Mouse (Mus musculus) cerebellum, adult 11-12 months (tissue): ENCODE data around the gene Eif4a1.
A peak's percentile ranks its signal among the peaks of the same experiment; 100 is the strongest.

Experiments
- DNase-seq: peaks from one replicate; pipeline ENCODE4 v3.0.0; 2022

Gene Eif4a1

GRCm38 (mm10) chr11:69698574-69698973, 26.4 kb upstream of the Eif4a1 start:
- DNase-seq = no peak

GRCm38 (mm10) chr11:69697396-69697795, 25.2 kb upstream of the Eif4a1 start:
- DNase-seq = no peak

- peak; percentile 77 for DNase-seq
Measured at GRCm38 (mm10) chr11:69695361-69696181, 23.3 kb upstream of the Eif4a1 start, which contains the start of the genes Tnfsf12 and Tnfsfm13. TSS of gene Tnfsf12 (minus strand) at chr11:69695849. TSS of gene Tnfsfm13 (minus strand) at chr11:69696098.

- DNase-seq = no peak
Measured at GRCm38 (mm10) chr11:69695046-69695360, 22.8 kb upstream of the Eif4a1 start.

GRCm38 (mm10) chr11:69693421-69693965, 21.3 kb upstream of the Eif4a1 start:
- no peak for DNase-seq

- DNase-seq = no peak
Measured at GRCm38 (mm10) chr11:69692863-69693262, 20.6 kb upstream of the Eif4a1 start.

GRCm38 (mm10) chr11:69692196-69692811, 20.1 kb upstream of the Eif4a1 start:
- DNase-seq = no peak

- no peak for DNase-seq
Measured at GRCm38 (mm10) chr11:69689891-69690290, 17.7 kb upstream of the Eif4a1 start.

- DNase-seq = no peak
Measured at GRCm38 (mm10) chr11:69687061-69687460, 14.8 kb upstream of the Eif4a1 start.

GRCm38 (mm10) chr11:69686377-69686776, 14.2 kb upstream of the Eif4a1 start:
- peak; percentile 79 for DNase-seq

GRCm38 (mm10) chr11:69685526-69686148, 13.4 kb upstream of the Eif4a1 start, which contains the start of gene Tnfsf13:
TSS of gene Tnfsf13 (minus strand) at chr11:69685784.
- DNase-seq = peak; percentile 92

- peak; percentile 58 for DNase-seq
Measured at GRCm38 (mm10) chr11:69684936-69685335, 12.7 kb upstream of the Eif4a1 start.

- peak; percentile 59 for DNase-seq
Measured at GRCm38 (mm10) chr11:69684128-69684745, 12.0 kb upstream of the Eif4a1 start.

- no peak for DNase-seq
Measured at GRCm38 (mm10) chr11:69683576-69683975, 11.4 kb upstream of the Eif4a1 start.

- peak; percentile 82 for DNase-seq
Measured at GRCm38 (mm10) chr11:69682840-69683533, 10.8 kb upstream of the Eif4a1 start.

- DNase-seq = no peak
Measured at GRCm38 (mm10) chr11:69682209-69682839, 10.1 kb upstream of the Eif4a1 start.

- peak; percentile 98 for DNase-seq
Measured at GRCm38 (mm10) chr11:69681314-69682208, 9.3 kb upstream of the Eif4a1 start, which contains the start of gene Senp3. TSS of gene Senp3 (minus strand) at chr11:69682084.

- DNase-seq = peak; percentile 71
Measured at GRCm38 (mm10) chr11:69680136-69680855, 8.1 kb upstream of the Eif4a1 start.

GRCm38 (mm10) chr11:69679144-69679543, 6.9 kb upstream of the Eif4a1 start:
- DNase-seq = no peak

GRCm38 (mm10) chr11:69671726-69672124, 498 bp downstream of the Eif4a1 start:
- DNase-seq = no peak
